Mouse (Mus musculus) cortical plate, adult 2 months (tissue): ENCODE measurements around the gene Sem1.

ENCODE experiments used
- CTCF ChIP-seq: fragments of 200-500 bp; IDR thresholded peaks from 2 replicates; pipeline ENCODE4 v1.5.1; 2011; ENCODE audit warnings: mild to moderate bottlenecking, control low read depth, low read length; ENCODE audit not compliant: insufficient read depth; ENCODE audit errors: extremely low read depth
- POLR2A ChIP-seq: fragments of 200-500 bp; IDR thresholded peaks from 2 replicates; pipeline ENCODE4 v1.6.1; 2011; ENCODE audit warnings: mild to moderate bottlenecking, low read length, control low read depth; ENCODE audit not compliant: insufficient read depth; ENCODE audit errors: extremely low read depth

- TF ChIP-seq CTCF (no peak), POLR2A (no peak)
Observed at GRCm38 (mm10) chr6:6568436-6568835, 10.0 kb downstream of the Sem1 start.
